Mouse (Mus musculus) adrenal gland, postnatal 10 days (tissue): ENCODE measurements around the gene Fgfr2. TPM values are rescaled to one million over a fixed set of nuclear protein-coding genes. Genes with fewer than 3 reads are reported as not detected.

Experiments used
- DNase-seq: peaks from one replicate; pipeline ENCODE4 v3.0.0; 2021; ENCODE audit warnings: mixed read lengths
- total RNA-seq, 2 experiments: library from RNA; stranded (reverse); gene quantifications; 2 replicates each; pipeline ENCODE4 v1.2.3; 2021

Gene Fgfr2
- total RNA-seq, 2 experiments from 2014 or later = 128 to 169 TPM

DNA sequence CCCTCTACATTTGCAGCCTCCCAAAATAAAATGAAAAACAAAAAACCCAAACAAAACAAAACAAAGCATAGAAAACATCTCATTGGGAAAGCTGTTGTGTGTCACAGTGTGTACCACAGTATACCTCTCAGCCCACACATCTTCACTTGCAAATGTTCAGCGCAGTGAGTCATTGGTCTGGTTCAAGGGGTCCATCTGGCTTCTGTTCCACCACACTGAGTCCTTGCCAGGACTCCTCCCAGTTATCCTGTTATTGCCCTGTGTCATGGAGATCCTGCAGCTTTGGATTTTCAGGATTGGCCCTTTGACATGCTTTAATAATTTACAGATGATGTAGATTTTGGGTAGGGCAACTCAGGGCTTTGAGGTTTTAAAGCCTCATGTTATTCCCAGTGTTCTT is 1435.8 kb downstream of the Fgfr2 start:
- no peak for DNase-seq

DNA sequence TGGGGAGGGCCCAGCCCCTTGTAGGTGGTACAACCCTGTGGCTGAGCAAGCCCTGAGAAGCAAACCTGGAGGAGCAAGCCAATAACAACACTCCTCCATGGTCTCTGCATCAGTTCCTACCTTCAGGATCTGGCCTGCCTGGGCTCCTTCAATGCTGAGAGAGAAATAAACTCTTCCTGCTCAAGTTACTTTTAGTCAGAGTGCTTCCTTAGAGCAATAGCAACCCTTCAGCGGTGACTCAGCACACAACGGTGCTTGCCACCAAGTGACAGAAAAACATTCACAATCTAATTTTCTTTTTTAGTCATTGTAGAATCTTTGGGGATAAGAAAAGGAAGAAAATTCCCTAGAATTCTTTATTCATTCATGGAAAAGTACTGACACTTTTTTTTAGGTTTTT is 1446.0 kb downstream of the Fgfr2 start:
- DNase-seq = no peak

DNA sequence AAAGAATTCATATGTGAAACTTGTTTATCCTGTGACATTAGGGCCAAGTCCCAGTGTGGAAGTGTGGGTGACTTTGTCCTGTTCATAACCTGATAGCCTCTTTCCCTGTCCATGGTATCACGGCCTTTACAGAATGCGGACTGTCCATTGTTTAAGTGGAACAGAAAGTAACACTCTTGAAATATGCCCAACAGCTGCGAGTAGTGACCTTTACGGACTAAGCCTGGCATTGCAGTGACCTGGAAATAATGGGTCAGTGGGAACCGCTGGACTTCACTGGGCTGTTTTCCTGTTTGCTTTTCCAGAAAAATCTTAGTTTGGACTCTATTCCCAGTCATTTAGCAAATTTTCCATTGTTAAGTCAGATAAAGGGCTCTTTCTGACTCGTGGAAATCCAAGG is 1452.6 kb downstream of the Fgfr2 start:
- no peak for DNase-seq

DNA sequence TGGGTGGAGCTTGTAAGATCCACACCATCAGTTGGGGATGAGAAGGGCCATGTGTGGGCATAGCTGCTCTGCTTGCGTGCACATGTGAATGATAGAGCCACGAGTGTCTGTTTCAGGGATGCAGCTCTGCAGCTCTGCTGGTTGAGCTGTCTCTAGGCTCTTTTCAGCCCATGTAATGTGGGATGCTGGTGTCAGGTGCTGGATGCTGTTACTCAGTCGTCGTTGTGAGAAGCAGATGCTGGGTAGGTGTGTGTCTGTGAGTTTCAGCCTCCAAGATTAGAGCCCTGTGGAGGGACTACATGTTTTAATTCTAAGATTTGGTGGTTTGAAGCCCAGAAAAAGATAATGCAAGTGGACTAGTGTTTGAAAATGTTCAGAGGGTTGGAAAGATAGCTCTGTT is 1453.8 kb downstream of the Fgfr2 start:
- no peak for DNase-seq

DNA sequence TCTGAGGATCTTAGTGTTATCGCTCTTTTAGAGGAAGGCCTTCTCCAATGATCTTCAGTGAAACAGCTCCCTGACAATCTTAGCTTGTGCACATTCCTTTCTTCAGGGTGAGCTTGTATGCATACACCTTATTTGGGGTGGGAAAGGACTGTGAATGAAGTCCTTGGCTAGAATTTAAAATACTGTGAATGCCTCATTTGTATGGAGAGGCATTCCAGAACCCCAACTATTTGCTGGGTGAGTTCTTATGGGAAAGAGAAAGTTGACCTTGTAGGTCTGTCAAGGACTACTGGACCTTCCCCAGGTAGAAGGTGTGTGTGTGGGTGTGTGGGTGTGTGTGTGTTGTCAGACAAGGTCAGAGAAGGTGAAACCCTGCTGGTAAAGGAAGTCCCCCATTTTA is 1462.4 kb downstream of the Fgfr2 start:
- DNase-seq = no peak

DNA sequence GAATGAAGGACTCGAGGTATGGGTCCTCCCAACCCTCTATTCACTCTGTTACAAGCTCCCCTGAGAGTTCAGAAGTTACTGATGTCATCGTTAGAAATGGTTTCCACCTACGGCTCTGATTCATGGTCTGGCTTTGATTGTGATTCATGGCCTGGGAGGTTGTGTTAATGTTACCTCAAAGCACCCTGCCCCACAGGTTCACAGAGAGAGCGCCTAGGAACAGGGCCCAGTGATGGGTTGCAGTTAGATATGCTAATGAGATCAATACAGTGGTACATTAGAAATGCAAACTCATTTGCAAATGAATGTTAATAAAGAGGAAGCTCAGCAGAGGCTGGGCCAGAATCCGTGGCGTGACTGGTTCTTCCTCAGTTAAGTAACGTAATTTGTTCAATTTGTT is 1467.1 kb downstream of the Fgfr2 start:
- no peak for DNase-seq

DNA sequence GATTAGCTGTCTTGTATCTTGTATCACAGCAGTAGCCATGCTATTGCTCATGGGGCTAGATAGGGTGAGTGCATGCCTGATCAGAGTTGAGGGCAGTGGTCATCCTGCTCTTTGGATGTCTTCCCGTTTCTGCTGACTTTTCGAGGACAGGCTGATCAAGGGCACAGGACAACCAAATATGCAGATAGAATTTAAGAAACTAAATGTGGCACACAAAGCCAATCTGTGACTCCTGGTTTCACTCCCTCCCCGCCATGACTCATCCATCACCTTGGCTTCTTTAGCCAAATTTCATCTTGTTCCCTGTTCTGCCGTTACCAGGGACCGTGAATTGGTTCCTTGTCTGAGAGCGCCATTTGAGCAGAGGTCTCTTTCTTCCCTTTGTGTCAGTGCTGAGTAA is 1469.7 kb downstream of the Fgfr2 start:
- peak; percentile 18 for DNase-seq

DNA sequence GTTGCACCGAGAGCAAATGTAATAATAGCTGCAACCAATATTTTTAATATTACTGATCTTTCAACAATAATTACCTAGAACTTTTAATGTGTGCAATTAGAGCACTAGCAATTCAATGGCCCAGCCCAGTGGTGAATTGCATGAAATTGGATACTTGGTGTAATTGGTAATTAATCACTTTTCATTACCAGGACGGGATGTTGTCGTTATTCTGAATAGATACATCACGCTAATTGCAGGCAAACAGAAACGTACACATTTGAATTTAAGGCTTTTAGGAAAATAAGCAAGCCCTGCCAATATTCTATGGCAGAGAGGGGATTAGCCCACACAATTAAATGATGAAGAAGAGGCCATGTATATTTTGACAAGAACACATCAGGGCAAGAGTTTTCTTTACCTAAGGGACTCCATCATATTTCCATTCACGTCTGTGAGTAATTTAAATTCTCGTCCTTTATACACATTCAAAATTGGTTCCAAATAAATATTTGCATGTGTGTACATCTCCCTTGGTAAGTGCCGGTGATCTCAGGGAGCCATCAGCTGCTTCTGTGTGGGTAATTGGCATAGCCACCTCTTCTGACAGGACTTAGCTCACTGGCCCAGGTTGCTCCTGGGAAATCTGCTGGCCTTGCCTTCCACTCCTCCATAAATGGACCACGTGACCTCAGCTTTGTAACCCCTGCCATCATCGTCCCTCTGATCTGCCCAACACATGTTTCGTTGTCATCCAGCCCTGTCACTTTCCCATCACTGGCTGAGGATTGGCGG is 1471.0 kb downstream of the Fgfr2 start:
- no peak for DNase-seq

DNA sequence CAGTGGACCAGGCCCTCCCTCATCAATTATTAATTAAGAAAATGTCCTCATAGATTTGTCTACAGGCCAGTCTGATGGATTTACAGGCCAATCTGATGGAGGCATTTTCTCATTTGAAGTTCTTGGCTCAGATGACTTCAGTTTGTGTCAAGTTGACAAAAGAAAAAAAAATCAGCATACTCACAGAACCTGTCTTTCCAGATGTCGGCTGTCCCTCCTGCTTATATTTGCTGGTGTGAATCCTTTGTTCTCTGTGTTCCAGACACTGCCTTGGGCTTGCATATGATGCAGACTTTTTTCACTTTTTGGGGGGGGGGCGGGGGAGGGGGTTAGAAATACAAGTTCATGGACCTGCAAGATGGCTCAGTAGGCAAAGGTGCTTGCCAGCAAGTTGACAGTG is 1472.9 kb downstream of the Fgfr2 start:
- DNase-seq = no peak

DNA sequence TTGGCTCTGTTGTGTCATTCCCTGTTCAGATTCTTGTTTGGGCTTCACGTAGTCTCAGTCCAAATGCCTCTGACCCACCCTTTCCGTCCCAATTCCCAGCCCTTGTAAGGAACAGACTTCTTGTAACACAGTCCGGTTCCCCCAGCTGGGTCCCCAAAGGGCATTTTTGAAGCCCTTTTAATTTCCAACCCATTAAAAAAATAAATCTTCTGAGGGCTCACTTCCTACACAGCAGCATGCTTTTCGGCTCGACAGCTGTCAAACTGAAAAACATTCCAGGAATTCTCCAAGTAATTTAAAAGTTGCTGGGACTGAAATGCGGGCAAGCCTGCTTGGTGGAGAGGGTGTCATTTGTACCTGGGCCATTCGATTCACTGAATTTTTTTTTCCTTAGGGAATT is 1474.9 kb downstream of the Fgfr2 start:
- DNase-seq = no peak

DNA sequence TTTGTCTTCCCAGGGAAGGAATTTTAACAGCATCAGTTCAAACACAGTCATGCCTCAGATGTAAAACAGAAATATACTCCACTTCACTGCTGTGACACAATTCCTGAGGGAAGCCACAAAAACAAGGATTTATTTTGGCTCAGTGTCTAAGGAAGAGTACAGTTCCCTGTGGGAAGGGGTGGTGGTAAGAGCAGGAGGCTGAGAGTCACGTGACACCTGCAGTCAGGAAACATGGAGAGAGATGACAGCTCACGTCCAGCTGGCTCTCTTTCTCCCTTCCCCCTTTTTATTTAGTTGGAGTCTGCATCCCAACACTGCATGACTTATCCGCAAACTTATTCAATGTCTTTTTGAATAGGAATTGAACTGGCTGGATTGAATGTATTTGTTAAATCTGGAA is 1475.6 kb downstream of the Fgfr2 start:
- DNase-seq = no peak

DNA sequence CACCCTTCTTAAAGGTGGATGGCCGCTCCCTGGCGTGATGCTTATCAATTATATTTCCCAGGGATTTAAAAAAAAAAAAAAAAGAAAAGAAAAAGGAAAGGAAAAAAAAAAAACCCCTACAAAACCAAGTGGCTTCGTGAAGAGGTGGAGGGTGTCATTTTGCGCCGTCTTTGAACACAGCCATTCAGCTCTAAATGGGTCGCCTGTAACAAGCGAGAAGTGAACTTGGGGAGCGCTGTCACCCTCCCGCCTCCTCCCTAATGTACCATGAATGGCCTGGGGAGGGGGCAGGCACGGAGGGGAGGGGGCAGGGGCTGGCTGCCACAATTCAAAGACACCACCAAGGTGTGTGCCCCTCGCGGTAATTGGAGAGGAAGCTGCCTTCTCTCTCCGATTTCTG is 1478.6 kb downstream of the Fgfr2 start:
- no peak for DNase-seq

DNA sequence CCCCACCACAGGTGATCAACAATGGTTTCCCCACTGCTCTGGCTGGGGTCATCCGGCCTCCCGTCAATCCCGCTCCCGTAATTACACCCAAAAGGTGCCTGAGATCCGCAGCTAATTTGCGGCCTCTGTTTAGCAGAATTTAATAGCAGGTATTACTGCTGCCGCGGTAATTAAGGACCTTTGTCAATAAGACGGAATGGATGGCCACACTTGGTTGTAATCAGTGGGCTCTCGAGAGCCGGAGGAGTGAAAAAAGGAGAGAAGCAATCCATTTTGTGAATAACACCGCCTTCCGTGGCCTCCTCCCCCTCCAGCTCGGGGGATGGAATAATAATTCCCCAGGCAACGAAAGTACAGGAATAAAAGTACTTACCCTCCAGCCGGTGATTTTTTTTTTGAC is 1479.1 kb downstream of the Fgfr2 start:
- DNase-seq = no peak

DNA sequence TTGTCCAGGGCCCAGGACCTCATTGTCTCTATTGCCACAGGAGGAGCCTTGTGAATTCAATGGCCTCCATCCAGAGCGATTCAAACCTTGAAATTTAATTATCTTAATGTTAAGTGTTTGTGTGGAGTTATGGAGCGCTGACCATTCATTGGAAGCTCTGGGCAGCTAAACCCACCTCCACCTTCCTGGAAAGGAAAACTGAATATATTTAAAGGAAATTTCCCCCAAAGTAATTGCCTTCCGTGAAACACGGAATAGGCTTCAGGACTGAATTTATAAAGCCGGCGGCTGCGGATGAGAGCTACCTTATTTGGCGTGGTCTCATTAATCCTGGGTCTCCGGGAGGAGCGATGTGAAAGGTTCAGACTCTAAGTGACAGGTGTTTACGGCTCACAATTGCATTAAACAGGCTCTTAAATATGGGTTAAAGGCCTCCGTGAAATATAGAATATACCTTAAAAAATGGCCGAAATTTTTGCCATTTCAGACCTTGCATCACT is 1479.8 kb downstream of the Fgfr2 start:
- no peak for DNase-seq

DNA sequence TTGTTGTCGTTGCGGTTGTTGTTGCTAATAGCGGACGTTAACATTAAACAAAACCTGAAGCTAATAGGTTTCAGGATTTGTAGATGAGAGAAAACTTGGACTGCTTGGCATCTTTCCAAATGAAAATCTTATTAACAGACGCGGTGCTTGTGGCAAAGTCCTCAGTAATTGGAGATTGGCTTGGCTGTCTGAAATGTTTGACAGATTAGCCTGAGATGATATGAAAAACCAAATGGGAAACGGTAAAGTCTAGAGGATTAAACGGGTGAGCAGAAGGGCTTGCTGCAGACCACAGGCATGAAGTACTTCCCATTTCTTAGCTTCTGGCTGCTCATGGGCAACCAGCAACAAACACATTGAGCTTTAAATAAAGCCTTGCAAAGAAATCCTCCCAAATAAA is 1493.6 kb downstream of the Fgfr2 start:
- no peak for DNase-seq

DNA sequence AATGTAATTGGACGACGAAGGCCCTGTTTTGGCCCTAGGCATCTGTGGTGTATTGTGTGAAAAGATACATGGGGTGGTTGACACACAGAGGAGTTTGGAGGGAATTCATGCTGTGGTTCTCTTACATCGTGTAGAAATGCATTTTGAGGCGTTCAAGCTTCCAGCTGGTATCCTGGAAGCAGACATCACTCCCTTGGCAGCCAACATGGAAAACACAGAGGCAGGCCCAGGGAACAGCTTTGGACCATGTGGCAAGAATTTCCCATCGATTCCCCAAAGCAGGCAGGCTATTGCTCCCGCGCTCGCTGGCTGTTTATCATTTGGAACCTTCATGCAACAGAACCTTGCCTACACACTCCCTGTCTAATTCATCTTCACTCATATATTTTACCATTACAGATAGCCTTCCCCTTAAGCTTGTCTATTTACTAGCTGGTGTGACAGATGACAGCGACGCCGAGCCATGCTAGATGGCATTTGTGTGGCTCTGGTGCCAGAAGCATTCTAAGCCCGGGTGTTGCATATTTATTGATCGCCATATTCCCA is 1494.2 kb downstream of the Fgfr2 start:
- no peak for DNase-seq

DNA sequence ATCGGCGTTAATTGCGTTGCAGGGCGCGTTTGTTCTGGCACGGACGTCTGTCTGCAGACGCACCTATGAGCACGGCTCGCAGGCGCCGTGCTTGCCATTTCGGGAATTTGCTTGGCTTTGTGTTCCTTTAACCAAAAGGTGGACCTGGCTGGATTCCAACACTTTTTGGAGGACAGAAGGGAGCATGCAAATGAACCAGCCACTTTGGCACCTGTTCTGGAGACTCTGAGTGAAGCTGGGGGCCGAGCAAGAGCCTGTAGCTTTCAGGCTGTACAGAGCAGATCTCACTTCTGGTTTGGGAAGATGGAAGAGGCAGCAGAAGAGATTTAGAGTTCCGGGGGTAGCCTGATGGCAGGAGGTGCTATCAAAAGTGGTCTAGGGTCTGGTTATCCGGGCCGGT is 1494.8 kb downstream of the Fgfr2 start:
- DNase-seq = no peak

DNA sequence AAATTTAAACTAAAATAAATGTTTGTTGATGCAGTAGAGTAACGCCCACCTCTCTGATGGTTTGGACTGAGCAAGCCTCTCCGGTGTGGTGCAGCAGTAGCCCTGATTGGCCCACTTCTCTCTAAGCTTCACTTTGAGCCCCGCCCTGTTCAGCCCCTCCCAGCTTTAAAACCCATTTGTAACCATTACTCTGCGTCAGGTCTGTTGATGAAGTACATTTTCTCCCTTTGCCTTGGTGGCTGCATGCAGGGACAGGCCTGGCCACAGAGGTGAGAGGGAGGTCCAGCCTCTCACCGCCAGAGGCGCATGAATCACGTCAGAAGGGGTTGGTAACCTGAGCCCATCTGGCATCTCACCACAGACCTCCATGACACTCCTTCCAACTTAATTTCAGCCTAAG is 1513.5 kb downstream of the Fgfr2 start:
- no peak for DNase-seq

DNA sequence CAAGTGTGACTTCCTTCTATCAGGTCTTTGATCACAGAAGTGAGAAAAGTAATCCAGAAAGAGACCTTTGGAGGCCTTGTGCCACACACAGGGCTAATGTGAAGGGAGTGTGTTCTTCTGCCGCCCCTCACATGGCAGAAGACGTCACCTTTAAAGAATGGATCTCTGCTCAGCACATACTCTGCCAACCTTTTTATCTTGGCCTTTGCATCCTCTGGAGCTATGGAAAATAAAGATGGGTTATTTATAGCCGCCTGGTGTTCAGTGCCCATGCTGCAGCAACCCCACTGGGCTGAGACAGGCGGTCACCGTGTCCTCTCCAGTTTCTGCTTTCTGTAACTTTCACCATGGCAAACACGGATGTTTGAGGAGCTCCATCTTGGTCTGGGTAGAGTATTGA is 1515.1 kb downstream of the Fgfr2 start:
- DNase-seq = no peak

DNA sequence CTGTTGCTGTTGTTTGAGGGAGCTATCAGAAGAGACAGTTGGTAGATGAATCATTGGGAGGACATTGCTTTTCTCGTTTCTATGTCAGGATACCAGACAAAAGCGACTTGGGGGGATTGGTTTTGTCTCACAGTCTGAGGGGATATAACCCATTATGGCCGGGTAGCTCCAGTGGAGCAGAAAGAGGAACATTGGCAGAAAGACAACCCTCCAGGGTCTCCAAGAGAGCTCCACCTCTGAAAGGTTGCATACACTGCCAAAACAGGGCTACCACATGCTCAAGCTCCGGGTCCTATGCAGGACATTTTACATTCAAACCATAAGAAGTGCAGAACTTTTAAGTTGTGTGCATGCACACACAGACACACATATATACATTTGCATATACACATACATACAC is 1517.7 kb downstream of the Fgfr2 start:
- no peak for DNase-seq

DNA sequence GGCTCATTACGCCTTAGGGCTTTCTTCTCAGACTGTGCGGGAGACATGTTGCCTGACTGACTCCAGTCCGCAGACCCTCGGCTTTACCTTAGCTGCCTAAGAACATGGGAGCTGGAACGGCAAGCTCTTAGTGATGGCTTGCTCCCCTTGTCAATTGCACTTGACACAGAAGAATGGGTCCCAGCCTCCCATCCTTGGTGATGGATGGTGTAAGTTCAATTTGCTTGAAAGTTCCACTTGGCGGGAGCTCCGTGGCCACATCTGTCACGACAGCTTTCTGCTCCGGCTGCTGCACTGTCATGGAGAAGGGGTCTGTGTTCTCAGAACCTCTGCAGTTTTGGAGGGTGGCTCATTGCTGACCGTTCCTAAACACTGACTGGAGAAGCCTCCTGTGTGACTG is 1518.2 kb downstream of the Fgfr2 start:
- DNase-seq = no peak

DNA sequence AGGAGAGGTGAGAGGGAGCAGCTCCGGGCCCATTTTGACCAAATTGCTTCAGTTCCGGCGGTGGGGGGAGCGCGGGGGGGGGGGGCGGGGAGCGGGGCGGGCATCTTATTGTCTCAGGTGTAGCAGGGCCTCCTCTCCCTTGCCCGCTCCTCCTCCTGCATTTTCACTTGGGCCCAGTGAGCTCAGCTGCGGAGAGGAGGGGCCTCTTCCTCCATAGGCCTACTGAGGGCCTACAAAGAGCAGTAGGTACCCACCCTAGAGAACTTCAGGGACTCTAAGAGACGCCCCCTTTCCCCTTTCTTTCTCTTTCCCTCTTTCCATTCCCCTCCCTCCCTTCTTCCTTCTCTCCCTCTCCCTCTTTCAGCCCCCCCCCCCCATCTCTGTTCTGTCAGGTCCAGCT is 1520.0 kb downstream of the Fgfr2 start:
- DNase-seq = no peak

DNA sequence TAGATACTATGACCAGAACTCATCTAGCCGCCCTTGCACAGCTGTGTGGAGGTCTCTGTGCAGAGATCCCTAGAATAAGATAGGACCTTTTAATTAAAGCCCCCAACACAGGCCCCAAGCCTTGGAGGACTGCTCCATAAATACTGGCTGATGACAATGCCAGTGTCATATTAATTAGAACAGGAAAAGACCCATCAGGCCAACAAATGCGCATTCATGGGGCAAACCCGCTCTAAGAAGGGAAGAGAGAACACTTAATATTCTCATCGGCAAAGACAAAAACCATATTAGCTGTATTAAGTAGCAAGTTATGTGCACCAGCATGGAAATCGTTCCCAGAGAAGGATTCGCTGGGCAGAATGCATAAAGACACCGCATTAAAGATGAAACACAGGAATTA is 1521.0 kb downstream of the Fgfr2 start:
- no peak for DNase-seq

DNA sequence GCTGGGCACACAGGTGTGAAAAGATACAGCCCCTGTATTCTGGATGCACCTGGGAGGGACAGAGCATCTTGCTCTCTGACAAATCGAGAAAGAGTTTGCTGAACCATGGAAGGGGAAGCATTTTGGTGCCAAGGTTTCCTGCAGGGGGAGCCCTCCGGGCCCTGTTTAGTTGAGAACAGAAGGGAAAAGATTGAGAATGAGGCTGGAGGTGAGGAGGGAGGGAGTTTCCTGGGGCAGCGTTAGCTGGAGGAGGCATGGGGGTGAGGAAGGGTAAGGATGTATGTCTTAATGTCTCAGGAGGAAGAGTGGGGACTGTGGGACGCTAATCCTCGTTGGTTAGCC is 1524.7 kb downstream of the Fgfr2 start:
- DNase-seq = peak; percentile 42
